Mouse (Mus musculus) left cerebral cortex, postnatal 10 days (tissue): ENCODE data around the gene Csnk1g2. TPM values are rescaled to one million over a fixed set of nuclear protein-coding genes. Genes with fewer than 3 reads are reported as not detected.
A peak's percentile ranks its signal among the peaks of the same experiment; 100 is the strongest.

Experiments used
- DNase-seq, 2 experiments: peaks; one replicate each; pipeline ENCODE4 v3.0.0; 2021 to 2022; ENCODE audit warnings: low spot score in 2 of 2, mixed read lengths in 1 of 2; ENCODE audit errors: extremely low spot score in 1 of 2
- intact Hi-C: fragments of 180-260 bp; cut with DNase I; formaldehyde crosslinking; loops from one replicate; pipeline ENCODE4 v1.15.1; 2025
- total RNA-seq, 2 experiments: library from RNA; stranded (reverse); gene quantifications; 2 replicates each; pipeline ENCODE4 v1.2.3; 2021

Csnk1g2 gene
- total RNA-seq, 2 experiments from 2014 or later: 156 to 167 TPM

- intact Hi-C loops: no loop called here
- peak in 1 of 2 experiments; percentile 54 for DNase-seq
Measured at GRCm38 (mm10) chr10:80656863-80657623, 34.4 kb downstream of the Csnk1g2 start, which contains the start of gene Btbd2. Gene Btbd2, minus strand, starts transcription at chr10:80657071.

GRCm38 (mm10) chr10:80658194-80658840 is 35.7 kb downstream of the Csnk1g2 start:
- no peak for DNase-seq
- intact Hi-C loops: no loop called here

- DNase-seq: no peak
- intact Hi-C loops: no loop called here
Measured at GRCm38 (mm10) chr10:80658841-80659202, 36.2 kb downstream of the Csnk1g2 start.

- intact Hi-C loops: no loop called here
- peak; percentile 73 to 79 for DNase-seq
Measured at GRCm38 (mm10) chr10:80659213-80659612, 36.6 kb downstream of the Csnk1g2 start.

- no peak for DNase-seq
- intact Hi-C loops: no loop called here
Measured at GRCm38 (mm10) chr10:80661149-80661548, 38.5 kb downstream of the Csnk1g2 start.

- intact Hi-C loops: no loop called here
- DNase-seq: no peak
Measured at GRCm38 (mm10) chr10:80663485-80664196, 41.0 kb downstream of the Csnk1g2 start.

GRCm38 (mm10) chr10:80664197-80665015 is 41.8 kb downstream of the Csnk1g2 start:
- intact Hi-C loops: no loop called here
- DNase-seq: peak in 1 of 2 experiments; percentile 83

- intact Hi-C loops: no loop called here
- peak in 1 of 2 experiments; percentile 78 for DNase-seq
Measured at GRCm38 (mm10) chr10:80665016-80665380, 42.4 kb downstream of the Csnk1g2 start.

GRCm38 (mm10) chr10:80665459-80665858 is 42.8 kb downstream of the Csnk1g2 start:
- intact Hi-C loops: no loop called here
- DNase-seq: no peak

- intact Hi-C loops: no loop called here
Measured at GRCm38 (mm10) chr10:80665981-80666733, 43.5 kb downstream of the Csnk1g2 start.

GRCm38 (mm10) chr10:80666837-80667412 is 44.3 kb downstream of the Csnk1g2 start:
- intact Hi-C loops: no loop called here
- DNase-seq: no peak

More at GRCm38 (mm10) chr10:80665981-80666733, 43.5 kb downstream of the Csnk1g2 start:
- no peak for DNase-seq

GRCm38 (mm10) chr10:80668614-80669013 is 46.0 kb downstream of the Csnk1g2 start:
- peak in 1 of 2 experiments; percentile 53 for DNase-seq
- intact Hi-C loops: no loop called here

- DNase-seq: no peak
- intact Hi-C loops: no loop called here
Measured at GRCm38 (mm10) chr10:80669018-80669417, 46.4 kb downstream of the Csnk1g2 start.

- no peak for DNase-seq
- intact Hi-C loops: no loop called here
Measured at GRCm38 (mm10) chr10:80669737-80670485, 47.3 kb downstream of the Csnk1g2 start.

GRCm38 (mm10) chr10:80670531-80670930 is 47.9 kb downstream of the Csnk1g2 start:
- DNase-seq: no peak
- intact Hi-C loops: no loop called here

GRCm38 (mm10) chr10:80671251-80671650 is 48.6 kb downstream of the Csnk1g2 start:
- no peak for DNase-seq
- intact Hi-C loops: no loop called here
